Mouse (Mus musculus): ENCODE results near the gene 6030458C11Rik.

DNA sequence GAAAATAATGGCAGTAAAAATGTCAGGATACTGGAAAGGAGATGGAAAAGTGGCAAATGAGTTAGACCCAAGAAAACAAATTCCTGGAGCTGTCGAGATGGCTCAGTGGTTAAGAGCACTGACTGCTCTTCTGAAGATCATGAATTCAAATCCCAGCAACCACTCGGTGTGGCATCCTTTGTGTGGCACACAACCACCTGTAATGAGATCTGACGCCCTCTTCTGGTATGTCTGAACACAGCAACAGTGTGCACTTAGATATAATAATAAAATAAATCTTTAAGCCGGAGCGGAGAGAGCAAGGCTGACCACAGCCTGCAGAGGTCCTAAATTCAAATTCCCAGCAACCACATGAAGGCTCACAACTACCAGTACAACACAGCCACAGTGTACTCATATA is 35.9 kb downstream of the 6030458C11Rik start:
- no peak for TF ChIP-seq POLR2A (IDR thresholded peaks at IDR 0.05; ENCODE audit: extremely low read depth, insufficient read depth, low read length)
- no peak for TF ChIP-seq CTCF (IDR thresholded peaks at IDR 0.05; ENCODE audit: low read depth, low read length)

Data from liver, adult 2 months (tissue).